Mouse (Mus musculus) c-Kit-negative CD71-positive TER-119-positive erythroid progenitor cells, embryonic 14.5 days (primary cell): ENCODE data around the gene Tank.

Experiments used
- DNase-seq: peaks from one replicate; pipeline ENCODE4 v3.0.0-alpha.2; 2013; ENCODE audit warnings: low read depth, low spot score

Gene Tank

DNA sequence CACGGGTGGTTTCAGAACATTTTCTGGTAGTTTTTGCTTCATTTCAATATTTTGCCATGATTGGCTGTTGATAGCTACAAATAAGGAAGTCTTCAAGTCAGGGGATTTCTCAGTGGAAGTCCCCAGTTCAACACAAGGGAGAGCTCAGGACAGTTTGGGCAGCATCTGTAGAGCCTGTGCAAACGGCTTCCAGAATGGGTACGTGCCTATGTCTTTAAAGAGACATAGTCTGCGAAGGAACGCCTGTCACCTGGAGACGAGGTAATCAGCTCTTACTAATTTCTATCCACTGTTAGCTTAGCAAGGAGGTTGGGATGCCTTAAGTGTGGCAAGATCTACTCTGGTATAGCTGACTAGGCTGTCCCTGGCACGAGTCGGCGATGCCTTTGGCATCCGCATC is at the start of gene Tank:
Tank (plus strand) TSS at position 153 of the 400 bp plus-strand sequence.
- no peak for DNase-seq

GRCm38 (mm10) chr2:61532326-61532725 is 46.1 kb upstream of the Tank start:
- no peak for DNase-seq

GRCm38 (mm10) chr2:61533131-61533530 is 45.3 kb upstream of the Tank start:
- no peak for DNase-seq

DNA sequence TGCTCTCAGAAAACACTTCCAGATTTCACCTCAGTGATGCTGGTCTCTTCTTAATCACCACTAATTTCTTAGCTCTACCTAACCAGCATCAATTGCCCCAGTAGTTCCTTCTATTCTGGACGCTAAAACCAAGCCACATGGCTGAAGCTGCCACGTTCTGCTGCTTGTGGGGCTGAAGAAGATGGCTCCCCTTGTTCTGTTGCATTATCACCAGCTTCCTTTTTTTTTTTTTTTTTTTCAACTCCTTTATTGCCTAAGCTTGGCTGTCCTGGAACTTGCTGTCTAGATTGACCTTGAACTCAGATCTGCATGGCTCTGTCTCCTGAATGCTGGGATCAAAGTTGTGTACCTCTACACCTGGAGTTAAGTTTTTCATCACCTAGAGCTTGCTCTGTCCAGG is 41.5 kb upstream of the Tank start:
- DNase-seq = no peak

- DNase-seq = no peak
Observed at GRCm38 (mm10) chr2:61539378-61539777, 39.0 kb upstream of the Tank start.

DNA sequence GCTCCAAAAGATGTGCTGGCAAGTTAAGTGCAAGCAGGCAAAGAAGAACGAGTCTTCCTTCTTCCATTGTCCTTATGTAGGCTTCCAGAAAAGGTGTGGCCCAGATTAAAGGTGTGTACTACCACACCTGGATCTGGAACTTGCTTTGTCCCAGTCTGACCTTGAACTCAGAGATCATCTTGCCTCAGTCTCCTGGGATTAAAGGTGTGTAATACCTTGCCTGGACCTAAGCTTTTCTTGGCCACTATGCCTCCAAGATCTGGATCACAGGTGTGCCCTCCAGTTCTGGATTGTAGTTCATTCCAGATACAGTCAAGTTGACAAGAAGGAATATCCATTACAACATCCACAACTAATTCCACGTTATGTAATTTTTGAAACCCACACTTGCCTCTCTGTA is 36.0 kb upstream of the Tank start:
- no peak for DNase-seq

- no peak for DNase-seq
Observed at GRCm38 (mm10) chr2:61545666-61546065, 32.7 kb upstream of the Tank start.

DNA sequence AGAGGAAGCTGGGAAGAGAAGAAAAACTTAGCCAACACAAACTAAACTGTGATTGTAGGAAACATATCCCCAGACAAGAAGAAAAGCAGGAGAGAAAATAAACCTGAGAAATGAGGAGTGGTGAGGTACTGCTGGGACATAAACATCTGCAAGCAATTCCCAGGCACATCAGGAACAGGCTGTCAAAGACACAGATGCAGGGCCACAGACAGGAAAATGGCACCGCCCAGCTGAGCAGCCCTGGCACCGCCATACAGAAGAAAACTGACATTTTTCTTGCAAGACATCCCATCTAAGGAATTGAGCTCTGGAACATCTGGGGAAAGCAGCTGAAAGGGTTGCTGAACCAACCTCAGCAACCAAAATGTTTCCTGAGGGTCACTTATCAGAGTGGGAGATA is 30.4 kb upstream of the Tank start:
- no peak for DNase-seq

- no peak for DNase-seq
Observed at GRCm38 (mm10) chr2:61551680-61552079, 26.7 kb upstream of the Tank start.

GRCm38 (mm10) chr2:61555367-61555766 is 23.0 kb upstream of the Tank start:
- DNase-seq = no peak

DNA sequence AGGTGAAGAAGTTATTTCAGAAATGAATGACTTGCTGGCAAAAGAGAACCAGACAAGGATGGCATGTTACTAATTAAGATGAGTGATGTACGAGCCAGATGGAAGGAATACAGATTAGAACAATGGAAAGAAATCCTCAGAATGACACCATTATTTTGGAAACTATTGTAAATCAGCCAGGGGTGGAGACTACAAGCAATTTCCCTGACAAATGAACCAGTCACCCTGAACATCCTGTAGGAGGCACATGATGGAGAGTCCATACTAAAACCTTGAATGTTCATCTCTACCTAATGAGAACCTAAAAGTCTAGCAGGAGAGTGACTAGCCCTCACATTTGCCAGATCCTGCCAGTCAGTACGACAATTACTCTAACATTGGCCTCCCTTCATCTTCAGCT is 22.6 kb upstream of the Tank start:
- DNase-seq = no peak

- no peak for DNase-seq
Observed at GRCm38 (mm10) chr2:61556639-61557038, 21.7 kb upstream of the Tank start.

DNA sequence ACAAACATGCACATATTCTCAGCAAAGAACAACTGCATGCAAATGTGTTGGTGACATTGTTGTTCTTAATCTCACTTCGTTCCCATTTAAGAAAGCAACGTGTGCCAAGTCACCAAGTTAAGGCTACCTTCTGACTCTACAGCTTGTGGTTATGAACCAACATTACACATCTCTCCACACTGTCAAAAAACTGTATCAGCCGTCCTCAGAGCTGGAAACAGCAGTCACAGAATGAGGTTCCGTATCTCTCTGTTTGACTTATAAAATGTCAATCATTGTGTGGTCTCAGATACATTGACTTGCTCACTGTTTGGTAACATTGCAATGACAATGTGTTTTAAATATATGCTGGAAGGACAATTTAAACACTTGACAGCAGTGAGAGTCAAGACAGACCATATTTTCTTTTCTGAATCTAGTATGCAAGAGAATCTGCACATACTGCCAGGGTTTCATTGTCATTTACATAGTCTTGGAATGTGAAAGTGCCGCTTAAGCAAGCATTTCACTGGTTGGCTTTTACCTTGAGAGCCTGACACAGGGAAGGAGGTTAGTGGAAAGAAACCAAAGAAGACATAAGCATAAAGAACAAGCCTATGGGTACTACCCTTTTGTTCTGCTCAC is 20.4 kb upstream of the Tank start:
- DNase-seq = no peak

DNA sequence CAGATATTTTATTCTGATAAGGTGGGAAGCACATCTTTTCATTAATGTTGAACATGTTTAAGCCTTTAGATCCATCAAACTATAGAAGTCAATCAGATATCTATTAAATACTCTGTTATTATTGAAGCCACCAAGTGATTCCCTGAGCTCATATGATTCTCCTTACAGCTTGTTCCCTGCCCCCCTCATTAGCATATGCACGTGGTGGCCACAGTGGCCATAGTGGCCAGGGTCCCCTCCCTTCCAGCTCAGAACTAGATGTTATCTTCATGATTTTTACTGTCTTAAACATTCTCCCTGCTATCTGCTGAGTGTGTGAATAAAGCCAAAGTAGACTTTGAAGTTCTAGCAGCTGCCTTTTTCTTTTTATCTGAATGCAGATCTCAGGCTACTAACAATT is 17.3 kb upstream of the Tank start:
- no peak for DNase-seq

GRCm38 (mm10) chr2:61563202-61563601 is 15.2 kb upstream of the Tank start:
- no peak for DNase-seq

- DNase-seq = no peak
Observed at GRCm38 (mm10) chr2:61567045-61567783, 11.2 kb upstream of the Tank start.

DNA sequence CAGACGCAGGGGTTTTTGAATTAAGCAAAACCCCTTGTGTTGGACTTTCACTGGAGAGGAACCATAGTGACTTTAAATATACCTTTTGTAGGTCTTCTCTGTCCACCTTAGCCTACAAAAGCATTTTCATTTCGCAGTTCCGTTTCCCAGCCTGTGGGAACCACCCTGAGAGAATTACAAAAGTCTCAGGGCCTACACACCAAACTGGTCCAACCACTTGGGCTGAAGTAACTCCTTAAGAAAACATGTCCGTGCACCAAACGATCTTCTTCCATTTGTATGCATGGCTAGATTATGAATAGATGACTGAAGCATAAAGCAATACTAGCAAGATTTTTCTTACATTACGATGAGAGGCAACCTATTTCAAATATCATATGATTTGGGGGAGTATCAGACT is 9.2 kb upstream of the Tank start:
- DNase-seq = no peak

DNA sequence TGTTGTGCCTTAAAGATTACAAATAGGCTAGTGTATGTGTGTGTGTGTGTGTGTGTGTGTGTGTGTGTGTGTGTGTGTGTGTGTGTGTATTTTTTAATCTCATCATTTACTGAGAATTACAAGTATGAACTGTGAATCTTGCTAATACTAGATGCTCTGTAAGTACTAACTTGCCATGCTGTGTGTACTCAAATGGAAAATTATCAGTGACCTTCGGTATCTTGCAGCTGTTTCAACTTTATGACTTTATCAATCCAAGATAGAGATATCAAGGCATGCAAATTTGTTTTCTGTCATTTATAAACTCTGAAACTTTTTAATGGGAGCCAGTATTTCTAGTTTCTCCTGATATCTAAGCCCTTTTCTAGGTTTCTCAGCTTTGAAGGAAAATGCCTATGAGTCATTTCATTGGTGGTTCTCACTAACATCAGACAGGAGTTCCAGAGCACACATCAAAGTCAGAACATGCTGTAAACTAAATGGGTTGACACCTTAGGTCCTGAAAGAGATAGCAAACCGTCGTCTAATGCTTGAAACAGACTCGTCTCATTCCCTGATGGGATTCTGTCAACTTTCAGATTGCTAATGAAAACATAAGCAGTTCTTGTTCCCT is 6.9 kb upstream of the Tank start:
- DNase-seq = no peak

DNA sequence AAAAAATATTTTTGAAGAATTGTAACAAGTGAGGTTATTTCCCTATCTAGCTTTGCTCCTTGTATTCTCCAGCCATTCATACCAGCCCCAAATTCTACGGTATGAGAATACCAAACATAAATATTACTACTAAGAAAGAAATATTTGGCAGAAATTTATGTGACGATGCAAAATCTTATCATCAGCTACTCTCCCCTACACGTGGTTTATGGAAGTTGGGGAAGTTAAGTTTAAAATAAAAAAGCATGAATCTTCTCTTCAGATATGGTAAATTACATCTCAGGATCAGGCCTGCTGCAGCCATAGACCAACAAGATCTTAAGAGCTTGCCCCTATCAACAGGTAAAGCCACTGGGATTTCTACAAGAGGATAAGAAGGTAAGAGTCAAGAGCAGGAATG is 1.9 kb upstream of the Tank start:
- no peak for DNase-seq

DNA sequence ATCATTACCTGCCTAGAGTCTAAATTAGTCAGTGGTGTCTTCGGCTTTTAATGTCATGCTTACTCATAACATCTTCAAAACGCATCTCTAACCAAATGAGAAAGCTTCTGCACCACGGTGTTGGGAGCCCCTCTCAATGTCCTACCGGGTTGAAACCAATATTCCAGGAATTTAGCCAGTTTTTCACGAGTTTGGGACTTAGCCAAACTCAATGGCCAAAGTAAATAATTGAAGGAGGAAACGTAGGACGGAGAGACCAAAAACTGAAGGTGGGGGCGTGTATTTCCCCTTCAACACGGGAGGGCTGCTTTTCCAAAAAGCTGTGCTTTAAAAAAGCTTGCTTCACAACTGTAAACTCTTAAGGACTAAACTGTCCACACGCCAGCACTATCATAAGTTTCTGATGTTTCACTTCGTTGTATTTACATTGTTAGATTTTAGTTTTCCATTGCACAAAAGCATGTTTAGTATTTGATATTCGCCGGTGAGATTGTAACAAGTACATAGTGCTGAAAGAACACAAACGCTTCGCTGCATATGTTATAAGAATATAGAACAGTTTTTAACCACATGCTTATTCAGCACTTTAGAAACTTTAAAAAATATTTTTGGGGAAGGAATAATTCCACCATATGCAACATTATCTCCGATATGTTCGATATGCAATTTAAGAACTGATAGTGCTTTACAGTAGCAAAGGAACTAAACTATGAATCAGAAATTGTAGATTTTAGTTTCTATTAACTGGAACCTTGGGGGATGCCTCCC is 1.3 kb upstream of the Tank start:
- no peak for DNase-seq

GRCm38 (mm10) chr2:61577696-61578062 is 706 bp upstream of the Tank start:
- DNase-seq = no peak

DNA sequence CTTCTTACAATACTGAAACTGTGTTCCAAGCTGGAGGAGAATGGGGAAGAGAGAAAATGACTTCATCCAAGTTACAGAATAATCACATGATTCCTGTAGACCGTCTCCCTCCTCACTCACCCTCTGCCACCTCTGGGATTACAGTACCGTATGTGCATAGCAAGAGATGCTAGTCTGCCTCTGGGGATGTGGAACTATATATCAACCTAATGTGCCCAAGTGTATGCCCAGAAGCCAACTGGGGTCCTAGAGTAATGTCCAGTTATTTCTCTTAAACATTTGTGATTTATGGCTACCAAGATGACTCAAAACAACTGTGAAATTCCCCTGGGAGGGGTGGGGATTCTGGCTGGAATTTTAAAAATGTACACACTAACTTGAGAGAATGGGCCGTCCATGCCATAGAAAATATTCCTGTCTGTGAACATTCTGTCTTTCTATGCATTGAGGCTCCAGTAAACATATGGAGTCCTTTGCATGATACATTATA is 1.2 kb downstream of the Tank start:
- no peak for DNase-seq
